In the genomic region with DNA sequence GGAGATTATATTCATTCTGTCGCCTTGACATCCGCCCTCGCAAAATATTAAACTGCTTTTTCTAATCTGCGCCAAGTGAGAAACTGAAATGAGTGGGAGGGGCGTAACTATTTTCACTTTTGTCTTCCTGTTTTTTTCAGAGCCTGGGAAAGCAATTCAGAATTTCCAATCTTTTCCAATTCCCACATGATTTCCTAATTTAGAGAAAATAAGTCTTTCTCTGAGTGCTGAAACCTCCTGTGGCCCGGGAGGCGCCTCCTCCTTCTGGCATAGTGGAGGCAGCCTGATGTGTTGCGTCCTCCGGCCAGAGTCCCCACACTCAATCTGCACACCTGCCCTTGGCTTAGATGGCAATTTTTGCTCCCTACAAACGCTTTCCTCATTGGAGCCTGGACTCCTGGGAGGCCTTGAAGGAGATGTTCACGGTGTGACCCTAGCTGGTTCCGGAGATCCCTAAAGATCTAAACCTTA, we compare ENCODE assay signal across 8 mouse cellular contexts. TPM values are rescaled to one million over a fixed set of nuclear protein-coding genes. Genes with fewer than 3 reads are reported as not detected.
A peak's percentile ranks its signal among the peaks of the same experiment; 100 is the strongest.
DNase-seq lines count a peak whose midpoint lies in the region; ATAC-seq and TF ChIP-seq lines count a peak whose summit lies in the region.

No protein-coding gene starts in this region.

- peaks cover 31% of the 10 kb centered on the region for H3K36me3 ChIP-seq in heart, embryonic 12.5 days
- H3K36me3 ChIP-seq in midbrain, embryonic 12.5 days = peaks cover 29% of the 10 kb centered on the region

- TF ChIP-seq POLR2A in bone marrow macrophage, adult 2 months (IDR thresholded peaks at IDR 0.05; ENCODE audit: borderline replicate concordance, low read depth, low read length) = no peak

- H3K4me2 ChIP-seq in heart, embryonic 12.5 days = peak overlapping the region; percentile 78
- H3K4me2 ChIP-seq in midbrain, embryonic 12.5 days (replicated peaks) = peak overlapping the region; percentile 72

- peak overlapping the region; percentile 95 for H3K9ac ChIP-seq in heart, embryonic 12.5 days
- peak overlapping the region; percentile 84 for H3K9ac ChIP-seq in midbrain, embryonic 12.5 days (replicated peaks)

- H3K4me3 ChIP-seq in bone marrow macrophage, adult 2 months (ENCODE audit: insufficient read depth, low read length) = peak overlapping the region; percentile 94
- peak overlapping the region; percentile 95 for H3K4me3 ChIP-seq in heart, embryonic 12.5 days
- peak overlapping the region; percentile 84 for H3K4me3 ChIP-seq in midbrain, embryonic 12.5 days

- H3K27ac ChIP-seq in bone marrow macrophage, adult 2 months (ENCODE audit: insufficient read depth, low read depth, low read length) = peak overlapping the region; percentile 84
- peak overlapping the region; percentile 91 for H3K27ac ChIP-seq in heart, embryonic 12.5 days (ENCODE audit: poor library complexity, severe bottlenecking)
- peak overlapping the region; percentile 79 for H3K27ac ChIP-seq in midbrain, embryonic 12.5 days (replicated peaks)

- 41% methylated on average over 12 of the region's 12 CpGs for WGBS in heart, embryonic 12.5 days
- 43% methylated on average over 12 of the region's 12 CpGs for WGBS in midbrain, embryonic 12.5 days

- no peaks in the 10 kb centered on the region for H3K9me3 ChIP-seq in heart, embryonic 12.5 days (replicated peaks)
- no peaks in the 10 kb centered on the region for H3K9me3 ChIP-seq in midbrain, embryonic 12.5 days

- no peak for TF ChIP-seq CTCF in bone marrow macrophage, adult 2 months (IDR thresholded peaks at IDR 0.05; ENCODE audit: low read depth, low read length)

- H3K4me1 ChIP-seq in bone marrow macrophage, adult 2 months (ENCODE audit: control insufficient read depth, insufficient read depth, low read length) = peaks cover 25% of the 10 kb centered on the region
- peaks cover 45% of the 10 kb centered on the region for H3K4me1 ChIP-seq in heart, embryonic 12.5 days (replicated peaks)
- peaks cover 16% of the 10 kb centered on the region for H3K4me1 ChIP-seq in midbrain, embryonic 12.5 days

- peak; percentile 47 for DNase-seq in gastrocnemius, postnatal 25 days
- DNase-seq in gastrocnemius, postnatal 10 days = no peak
- peak; percentile 35 to 51 for DNase-seq in kidney, postnatal 4 days
- no peak for DNase-seq in retina, postnatal 1 day
- DNase-seq in adrenal gland, adult 2 months = no peak

- no peaks in the 10 kb centered on the region for H3K27me3 ChIP-seq in heart, embryonic 12.5 days (replicated peaks)
- H3K27me3 ChIP-seq in midbrain, embryonic 12.5 days = no peaks in the 10 kb centered on the region

- no peak for ATAC-seq in heart, embryonic 12.5 days (ENCODE audit: insufficient number of reproducible peaks, low FRiP score)
- ATAC-seq in midbrain, embryonic 12.5 days (ENCODE audit: low FRiP score, low read depth) = no peak; the same call in 1 of the 2 replicates

RNA-seq across cellular contexts. Expression of a gene that starts 0.7 kb away (rescaled TPM):
- 10 to 100 TPM; 12.5 to 13.7 TPM for total RNA-seq in gastrocnemius, postnatal 25 days (2021)
- total RNA-seq in gastrocnemius, postnatal 10 days (2021) = 10 to 100 TPM; 20.0 to 28.8 TPM
- 77.1 and 93.4 TPM in 2 replicates for polyA plus RNA-seq in bone marrow macrophage, adult 2 months (2012; ENCODE audit: insufficient read depth, insufficient read length, missing spikeins)
- polyA plus RNA-seq in heart, embryonic 12.5 days (2016; fragmentation: Nextera tagmentation; extraction: Ambion mirVana) = 41.3 and 42.5 TPM in 2 replicates
- 34.2 and 37.6 TPM in 2 replicates for polyA plus RNA-seq in midbrain, embryonic 12.5 days (2016; fragmentation: Nextera tagmentation; extraction: Ambion mirVana)
- total RNA-seq in adrenal gland, adult 2 months (2021) = 100 to 1,000 TPM in 1 of 2 experiments, 10 to 100 TPM in 1; 89.8 to 149 TPM
- 163 and 221 TPM in 2 replicates for polyA plus RNA-seq in adrenal gland, adult 2 months (2012; rRNA removed)

RNA-seq across cellular contexts. Expression of a gene that starts 26.6 kb away (rescaled TPM):
- total RNA-seq in gastrocnemius, postnatal 25 days (2021) = 10 to 100 TPM; 15.6 to 15.7 TPM
- 10 to 100 TPM; 31.6 to 39.9 TPM for total RNA-seq in gastrocnemius, postnatal 10 days (2021)
- 56.1 and 56.6 TPM in 2 replicates for polyA plus RNA-seq in bone marrow macrophage, adult 2 months (2012; ENCODE audit: insufficient read depth, insufficient read length, missing spikeins)
- polyA plus RNA-seq in heart, embryonic 12.5 days (2016; fragmentation: Nextera tagmentation; extraction: Ambion mirVana) = 31.5 and 36.1 TPM in 2 replicates
- polyA plus RNA-seq in midbrain, embryonic 12.5 days (2016; fragmentation: Nextera tagmentation; extraction: Ambion mirVana) = 80.4 and 81.6 TPM in 2 replicates
- 10 to 100 TPM; 75.5 to 76.9 TPM for total RNA-seq in adrenal gland, adult 2 months (2021)
- 43.8 and 54.1 TPM in 2 replicates for polyA plus RNA-seq in adrenal gland, adult 2 months (2012; rRNA removed)

RNA-seq across cellular contexts. Expression of a gene that starts 26.9 kb away (rescaled TPM):
- 10 to 100 TPM in 1 of 2 experiments, 1 to 10 TPM in 1; 10.0 to 11.5 TPM for total RNA-seq in gastrocnemius, postnatal 25 days (2021)
- 10 to 100 TPM; 25.5 to 36.6 TPM for total RNA-seq in gastrocnemius, postnatal 10 days (2021)
- 93.4 and 117 TPM in 2 replicates for polyA plus RNA-seq in bone marrow macrophage, adult 2 months (2012; ENCODE audit: insufficient read depth, insufficient read length, missing spikeins)
- 25.5 and 28.1 TPM in 2 replicates for polyA plus RNA-seq in heart, embryonic 12.5 days (2016; fragmentation: Nextera tagmentation; extraction: Ambion mirVana)
- polyA plus RNA-seq in midbrain, embryonic 12.5 days (2016; fragmentation: Nextera tagmentation; extraction: Ambion mirVana) = 18.8 and 20.6 TPM in 2 replicates
- 10 to 100 TPM; 39.8 to 62.1 TPM for total RNA-seq in adrenal gland, adult 2 months (2021)
- polyA plus RNA-seq in adrenal gland, adult 2 months (2012; rRNA removed) = 165 and 177 TPM in 2 replicates

RNA-seq across cellular contexts. Expression of a gene that starts 34.9 kb away (rescaled TPM):
- 10 to 100 TPM; 45.2 to 47.1 TPM for total RNA-seq in gastrocnemius, postnatal 25 days (2021)
- 10 to 100 TPM; 44.9 to 50.4 TPM for total RNA-seq in gastrocnemius, postnatal 10 days (2021)
- 82.4 and 102 TPM in 2 replicates for polyA plus RNA-seq in bone marrow macrophage, adult 2 months (2012; ENCODE audit: insufficient read depth, insufficient read length, missing spikeins)
- polyA plus RNA-seq in heart, embryonic 12.5 days (2016; fragmentation: Nextera tagmentation; extraction: Ambion mirVana) = 102 and 110 TPM in 2 replicates
- 137 and 165 TPM in 2 replicates for polyA plus RNA-seq in midbrain, embryonic 12.5 days (2016; fragmentation: Nextera tagmentation; extraction: Ambion mirVana)
- 100 to 1,000 TPM; 109 to 147 TPM for total RNA-seq in adrenal gland, adult 2 months (2021)
- 97.9 and 99.7 TPM in 2 replicates for polyA plus RNA-seq in adrenal gland, adult 2 months (2012; rRNA removed)

RNA-seq across cellular contexts. Expression of a gene that starts 51.9 kb away (rescaled TPM):
- total RNA-seq in gastrocnemius, postnatal 25 days (2021) = 10 to 100 TPM in 1 of 2 experiments, 1 to 10 TPM in 1; 8.3 to 10.9 TPM
- total RNA-seq in gastrocnemius, postnatal 10 days (2021) = 10 to 100 TPM; 19.3 to 25.0 TPM
- polyA plus RNA-seq in bone marrow macrophage, adult 2 months (2012; ENCODE audit: insufficient read depth, insufficient read length, missing spikeins) = 79.9 and 99.1 TPM in 2 replicates
- polyA plus RNA-seq in heart, embryonic 12.5 days (2016; fragmentation: Nextera tagmentation; extraction: Ambion mirVana) = 30.6 and 32.8 TPM in 2 replicates
- polyA plus RNA-seq in midbrain, embryonic 12.5 days (2016; fragmentation: Nextera tagmentation; extraction: Ambion mirVana) = 25.4 and 26.2 TPM in 2 replicates
- total RNA-seq in adrenal gland, adult 2 months (2021) = 10 to 100 TPM; 42.6 to 44.2 TPM
- 102 and 104 TPM in 2 replicates for polyA plus RNA-seq in adrenal gland, adult 2 months (2012; rRNA removed)

Comparison
In these comparisons a context has a peak if more than half of its experiments do, and no peak if none do; other contexts are left out.
1. DNase-seq: peak in gastrocnemius, postnatal 25 days (single experiment) and kidney, postnatal 4 days (2 of 2); none in gastrocnemius, postnatal 10 days (single experiment), retina, postnatal 1 day (single experiment) and adrenal gland, adult 2 months (single experiment).
2. Peak in every context shown above with its lines, with median percentiles within 50 percentile points of each other: H3K27ac ChIP-seq and H3K4me3 ChIP-seq.